Mouse (Mus musculus) CD4-positive, CD25-positive, alpha-beta regulatory T cell, adult 2 months (primary cell): Measurements from ENCODE around the gene Hdac11.
"Not testable (repeated sequence)": the region's sequence is repeated elsewhere in the genome, so short reads cannot be mapped to it uniquely, and the experiment has no call there.

Source experiments
- DNase-seq: peaks from one replicate; pipeline ENCODE4 v3.0.0-alpha.2; 2012; ENCODE audit warnings: low read depth, low spot score

Gene Hdac11

GRCm38 (mm10) chr6:91201881-91202341, 45.4 kb downstream of the Hdac11 start:
- DNase-seq = no peak

DNA sequence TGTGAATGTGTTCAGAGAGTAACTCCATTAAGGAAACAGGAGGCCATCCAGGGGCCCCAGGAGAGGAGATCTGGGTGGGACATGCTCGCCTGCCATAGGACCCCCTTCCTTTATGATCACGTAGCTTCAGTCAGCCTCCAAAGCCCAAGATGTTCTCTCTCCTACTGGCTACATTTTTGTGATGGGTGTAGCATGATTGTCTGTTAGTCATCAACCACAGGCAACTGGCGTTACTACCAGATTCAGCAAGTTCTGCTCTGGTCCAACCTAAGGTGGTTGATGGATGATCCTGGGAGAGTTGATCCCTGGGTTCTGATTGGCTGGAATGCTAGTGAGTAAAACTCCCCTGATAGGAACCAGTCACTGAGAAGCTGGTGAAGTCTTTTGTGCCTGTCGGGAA, 46.1 kb downstream of the Hdac11 start:
- no peak for DNase-seq

DNA sequence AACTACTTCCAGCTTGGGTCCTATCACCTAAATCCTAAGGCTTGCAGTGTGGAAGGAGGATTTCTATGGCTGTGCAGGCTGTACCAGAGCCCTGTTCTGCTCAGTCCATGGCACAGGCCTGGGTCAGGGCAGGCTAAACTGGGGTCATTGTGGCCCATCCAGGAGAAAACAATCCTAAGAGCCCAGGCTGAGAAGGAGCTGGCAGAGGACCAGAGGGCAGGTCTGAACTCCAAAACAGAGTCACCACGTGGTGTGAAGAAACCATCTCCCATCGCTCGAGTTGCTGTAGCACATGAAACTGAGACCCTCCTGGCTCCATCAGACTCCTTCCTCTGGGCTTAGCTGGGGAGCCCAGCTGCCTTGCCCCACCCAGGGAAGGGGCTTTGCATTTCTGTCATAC, 48.9 kb downstream of the Hdac11 start:
- no peak for DNase-seq

GRCm38 (mm10) chr6:91205791-91206190, 49.3 kb downstream of the Hdac11 start:
- DNase-seq = no peak

DNA sequence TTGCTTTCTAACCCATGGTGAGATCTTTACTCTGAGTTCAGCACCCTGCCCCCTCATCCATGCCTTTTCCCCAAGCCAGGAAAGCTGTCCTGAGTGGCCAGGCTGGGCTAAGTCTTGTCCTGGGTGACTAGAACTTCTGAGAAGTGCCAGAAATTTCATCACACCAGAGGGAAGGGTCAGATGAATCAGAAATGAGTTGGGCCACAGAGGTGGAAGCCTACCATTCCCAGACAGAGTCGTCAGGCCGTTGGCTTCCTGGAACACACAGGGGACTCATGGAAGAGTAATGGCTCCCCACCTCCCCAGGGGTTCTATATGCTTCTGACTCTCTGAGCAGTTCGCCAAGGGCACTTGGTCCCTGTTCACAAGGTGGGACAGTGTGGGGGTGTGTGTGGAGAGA, 51.0 kb downstream of the Hdac11 start:
- no peak for DNase-seq

- DNase-seq = no peak
These were observed 53.3 kb downstream of the Hdac11 start for GRCm38 (mm10) chr6:91209780-91210179.

- no peak for DNase-seq
These were observed 54.4 kb downstream of the Hdac11 start for GRCm38 (mm10) chr6:91210852-91211251.

DNA sequence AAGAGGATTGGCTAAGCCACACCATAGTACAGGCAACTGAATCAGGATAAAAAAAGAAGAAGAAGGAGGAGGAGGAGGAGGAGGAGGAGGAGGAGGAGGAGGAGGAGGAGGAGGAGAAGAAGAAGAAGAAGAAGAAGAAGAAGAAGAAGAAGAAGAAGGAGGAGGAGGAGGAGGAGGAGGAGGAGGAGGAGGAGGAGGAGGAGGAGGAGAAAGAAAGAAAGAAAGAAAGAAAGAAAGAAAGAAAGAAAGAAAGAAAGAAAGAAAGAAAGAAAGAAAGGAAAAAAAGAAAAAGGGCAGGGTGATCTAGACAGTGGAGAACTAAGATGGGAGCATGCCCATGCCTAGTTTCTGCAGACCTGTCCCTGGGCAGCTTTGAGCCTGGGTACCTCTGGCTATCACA, 55.7 kb downstream of the Hdac11 start, which contains the start of gene Fbln2:
Fbln2 (plus strand) TSS at position 301 of the 400 bp plus-strand sequence.
- DNase-seq = not testable (repeated sequence)

DNA sequence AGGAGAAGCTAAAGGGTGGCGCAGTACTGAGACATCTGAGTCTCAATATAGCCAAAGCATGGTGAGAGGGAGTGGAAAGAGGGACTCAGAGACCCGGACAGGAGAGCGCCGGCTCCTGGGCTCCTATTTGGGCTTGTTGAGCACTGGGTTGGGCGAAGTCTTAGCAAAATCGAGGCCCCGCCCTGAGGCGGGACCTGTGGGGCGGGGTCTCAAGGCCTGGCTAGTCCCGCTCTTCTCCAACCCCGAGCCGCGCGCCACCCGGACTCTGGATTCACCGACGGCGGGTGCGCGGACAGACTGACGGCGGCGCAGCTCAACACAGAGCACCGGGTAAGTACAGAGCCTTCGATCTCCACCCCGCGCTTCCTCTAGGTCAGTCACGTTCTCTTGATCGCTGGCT, 56.1 kb downstream of the Hdac11 start:
- DNase-seq = peak; percentile 3

- no peak for DNase-seq
These were observed 57.1 kb downstream of the Hdac11 start for GRCm38 (mm10) chr6:91213287-91214218.

GRCm38 (mm10) chr6:91215454-91215853, 59.0 kb downstream of the Hdac11 start:
- DNase-seq = no peak

DNA sequence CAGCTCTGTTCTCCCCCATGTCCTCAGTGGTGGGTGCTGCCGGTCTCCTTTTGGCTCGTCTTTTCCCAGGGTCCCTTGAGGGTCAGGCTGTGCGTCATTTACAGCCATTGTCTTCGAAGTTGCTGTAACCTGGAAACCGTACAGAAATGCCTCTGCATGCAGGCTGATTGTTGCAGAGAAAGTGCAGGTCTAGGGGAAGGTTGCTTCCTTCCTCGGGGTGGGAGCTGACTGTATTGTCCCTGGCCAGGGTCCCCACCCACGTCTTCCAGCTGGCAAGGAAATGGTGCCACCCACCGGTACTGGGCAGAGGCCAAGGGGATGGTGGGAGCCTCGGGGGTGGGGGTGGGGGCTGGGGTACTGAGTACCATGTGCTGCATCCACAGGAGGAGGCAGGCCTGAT, 62.0 kb downstream of the Hdac11 start:
- DNase-seq = no peak

DNA sequence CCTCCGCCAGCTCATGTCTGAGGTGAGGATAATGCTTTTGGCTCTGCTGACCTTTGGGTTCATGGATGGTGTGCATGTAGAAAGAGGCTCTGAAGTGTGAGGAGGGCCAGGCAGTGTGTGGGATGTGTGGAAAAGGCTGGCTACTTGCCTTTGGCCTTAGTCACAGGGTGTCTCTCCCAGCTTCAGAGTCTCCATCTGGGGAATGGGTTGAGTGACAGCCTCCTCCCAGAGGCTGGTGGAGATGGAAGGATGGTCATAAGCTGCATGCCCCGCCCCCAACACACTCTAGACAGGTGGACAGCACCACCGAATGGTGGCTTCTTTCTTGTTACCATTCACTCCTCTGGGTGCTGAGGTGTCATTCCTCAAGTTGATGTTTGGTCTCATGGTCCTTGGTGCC, 62.4 kb downstream of the Hdac11 start:
- DNase-seq = no peak

DNA sequence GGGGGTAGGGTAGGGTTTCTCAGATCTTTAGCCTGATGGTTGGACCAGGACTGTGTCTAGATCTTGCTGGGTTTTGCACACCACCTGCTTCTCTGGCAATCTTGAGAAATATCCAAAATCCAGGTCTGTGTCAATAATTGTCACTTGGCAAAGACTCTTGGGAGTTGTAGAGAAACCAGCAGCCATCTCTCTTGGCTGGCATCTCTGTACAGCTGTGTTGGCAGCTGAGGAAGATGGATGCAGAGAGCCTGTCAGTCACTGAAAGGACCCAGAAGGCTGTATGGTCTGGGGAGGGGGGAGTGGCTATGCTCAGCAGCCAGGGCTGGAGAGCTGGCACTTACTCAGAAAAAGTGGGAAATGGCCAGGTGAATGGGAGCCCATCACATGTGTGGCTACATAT, 63.6 kb downstream of the Hdac11 start:
- no peak for DNase-seq

DNA sequence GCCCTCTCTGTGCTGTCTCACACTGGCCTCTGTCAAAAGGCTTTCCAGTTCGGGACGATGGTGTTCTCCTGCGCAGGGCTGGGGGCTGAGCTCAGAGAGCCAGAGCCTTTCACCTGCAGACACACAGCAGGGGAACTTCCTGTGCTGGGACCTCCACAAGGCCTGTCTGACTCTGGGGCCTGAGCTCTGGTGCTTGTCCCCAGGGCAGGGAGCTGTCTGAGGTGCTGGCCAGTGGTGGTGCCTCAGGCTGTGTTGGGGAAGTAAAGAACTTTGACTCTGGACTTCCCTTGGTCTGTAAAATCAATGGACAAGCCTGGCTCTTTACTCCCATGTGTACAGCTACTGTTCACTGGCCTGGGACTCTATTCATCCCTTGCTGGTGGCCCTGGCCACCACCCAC, 64.6 kb downstream of the Hdac11 start:
- DNase-seq = no peak

DNA sequence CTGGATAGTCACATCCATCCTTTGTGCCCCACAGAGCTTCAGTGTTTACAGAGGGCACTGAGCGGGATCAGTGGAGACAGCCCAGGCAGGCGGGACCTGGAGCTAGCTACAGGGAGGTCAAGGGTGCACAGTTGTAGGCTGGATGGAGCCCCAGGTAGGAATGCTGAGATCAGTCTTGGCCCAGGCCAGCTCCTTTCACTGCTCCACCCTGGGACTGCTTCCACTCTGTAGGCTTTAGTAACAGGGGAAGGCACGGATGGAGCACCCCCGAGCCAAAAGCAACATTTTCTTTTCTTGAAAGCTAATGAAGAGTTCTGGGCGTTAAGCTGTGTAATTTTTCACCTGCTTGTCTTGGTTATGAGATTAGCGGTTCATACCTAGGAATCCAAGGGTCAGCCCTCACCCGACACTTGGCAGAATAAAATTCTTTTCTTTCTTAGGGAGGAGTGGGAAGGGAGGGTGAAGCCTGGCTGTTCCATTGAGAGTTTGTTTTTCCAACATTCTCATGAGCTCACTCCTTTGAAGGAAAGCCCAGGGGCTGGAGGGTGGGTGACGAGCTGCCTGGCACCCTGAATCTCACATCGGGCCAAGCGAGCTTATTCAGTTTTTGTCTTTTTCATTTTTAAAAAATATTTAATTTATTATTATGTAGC, 66.4 kb downstream of the Hdac11 start:
- no peak for DNase-seq
